Mouse (Mus musculus): Measurements from ENCODE around the gene Fam168a.

DNA sequence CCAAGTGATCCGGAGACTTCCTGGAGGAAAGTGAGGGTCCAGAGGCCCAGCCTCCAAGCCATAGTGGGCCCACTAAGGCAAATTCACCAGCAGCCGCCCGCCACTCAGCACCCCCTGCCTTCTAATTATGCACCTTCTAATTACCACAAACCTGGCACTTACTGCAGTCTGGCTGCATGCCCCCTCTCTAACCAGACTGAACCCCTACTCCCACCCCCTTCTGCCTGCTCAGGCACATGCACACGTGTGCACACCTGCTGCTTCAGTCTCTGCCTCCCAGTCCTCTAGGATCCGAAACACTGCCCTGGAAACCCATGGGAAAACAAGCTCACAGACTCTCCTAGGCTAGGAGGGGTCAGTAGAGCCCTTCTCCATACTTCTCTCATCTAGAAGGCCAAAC, 148.4 kb downstream of the Fam168a start:
- no peak for TF ChIP-seq CTCF (IDR thresholded peaks at IDR 0.05; ENCODE audit: low read depth, low read length)
- TF ChIP-seq GATA1 (IDR thresholded peaks at IDR 0.05; ENCODE audit: borderline replicate concordance, low read length), result no peak
- TF ChIP-seq TAL1 (conservative IDR thresholded peaks at IDR 0.05; ENCODE audit: low read depth, low read length), result no peak
- no peak for TF ChIP-seq POLR2AphosphoS5 (IDR thresholded peaks at IDR 0.05; ENCODE audit: insufficient replicate concordance, low read depth, low read length)

All from G1E (cell line).